Mouse (Mus musculus) testis, postnatal 14 days (tissue): ENCODE results near the gene Sh2d1b1.
"Not testable (repeated sequence)": the region's sequence is repeated elsewhere in the genome, so short reads cannot be mapped to it uniquely, and the experiment has no call there.

Experiments
- DNase-seq: peaks from one replicate; pipeline ENCODE4 v3.0.0; 2021; ENCODE audit warnings: low spot score

Gene Sh2d1b1

DNA sequence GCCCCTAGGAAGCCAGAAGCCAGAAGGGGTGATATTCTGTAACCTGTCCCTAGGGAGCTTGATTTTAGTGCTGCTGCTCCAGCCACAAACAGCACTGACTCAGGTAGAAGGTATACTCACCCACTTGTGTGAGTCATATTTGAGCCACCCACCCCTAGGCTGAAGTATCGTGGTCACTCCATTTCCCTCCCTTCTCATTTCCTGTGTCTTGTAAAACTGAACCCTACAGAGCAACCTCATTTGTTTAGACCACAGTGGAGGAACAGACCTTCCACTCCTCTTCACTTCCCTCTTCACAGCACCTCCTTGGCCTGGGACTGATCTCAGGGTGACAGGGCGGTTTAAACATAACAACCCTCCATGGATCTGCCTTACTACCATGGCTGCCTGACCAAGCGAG lies at the start of gene Sh2d1b1:
Sh2d1b1 (plus strand) TSS at position 305 of the 400 bp plus-strand sequence.
- no peak for DNase-seq

DNA sequence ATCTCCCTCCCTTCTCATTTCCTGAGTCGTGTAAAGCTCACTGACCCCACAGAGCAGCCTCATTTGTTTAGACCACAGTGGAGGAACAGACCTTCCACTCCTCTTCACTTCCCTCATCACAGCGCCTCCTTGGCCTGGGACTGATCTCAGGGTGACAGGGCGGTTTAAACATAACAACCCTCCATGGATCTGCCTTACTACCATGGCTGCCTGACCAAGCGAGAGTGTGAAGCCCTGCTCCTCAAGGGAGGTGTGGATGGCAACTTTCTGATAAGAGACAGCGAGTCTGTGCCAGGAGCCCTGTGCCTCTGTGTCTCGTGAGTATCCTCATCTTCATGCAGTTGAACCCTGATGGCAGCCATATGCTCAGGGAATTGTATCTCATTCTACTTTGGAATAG lies 44.4 kb upstream of the Sh2d1b1 start, which contains the start of gene Sh2d1b2:
Sh2d1b2 (plus strand) TSS at position 62 of the 400 bp plus-strand sequence.
- not testable (repeated sequence) for DNase-seq

GRCm38 (mm10) chr1:170245016-170245415 lies 32.1 kb upstream of the Sh2d1b1 start:
- no peak for DNase-seq

DNA sequence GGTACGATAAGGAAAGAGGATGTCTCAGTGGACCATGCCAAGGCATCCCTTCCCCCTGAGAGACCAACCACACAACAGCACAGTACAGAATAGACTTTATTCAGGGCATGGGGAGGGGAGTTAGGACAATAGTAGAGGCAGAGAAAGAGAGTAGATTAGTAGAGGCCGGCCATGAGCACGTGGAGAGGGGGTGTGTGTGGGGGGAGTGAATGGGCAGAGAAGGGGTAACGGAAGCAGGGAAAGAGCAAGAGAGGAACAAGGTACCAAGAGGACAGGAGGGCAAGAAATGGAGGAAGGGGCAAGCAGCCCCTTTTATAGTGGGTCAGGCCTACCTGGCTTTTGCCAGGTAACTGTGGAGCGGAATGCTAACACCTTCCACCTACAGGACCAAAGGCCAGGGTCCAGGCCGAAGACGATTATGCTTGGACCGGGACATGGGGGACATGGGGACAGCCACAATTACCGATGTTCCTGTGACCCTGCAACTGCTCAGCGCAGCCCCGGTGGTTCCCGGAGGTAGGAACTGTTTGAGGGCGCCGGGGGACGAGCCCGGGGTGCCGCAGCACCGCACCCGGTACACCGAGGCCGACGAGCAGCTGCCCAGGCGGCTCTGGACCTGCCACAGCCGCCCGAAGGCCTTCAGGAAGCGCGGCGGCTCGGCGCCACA lies 22.1 kb upstream of the Sh2d1b1 start:
- DNase-seq = peak; percentile 24

DNA sequence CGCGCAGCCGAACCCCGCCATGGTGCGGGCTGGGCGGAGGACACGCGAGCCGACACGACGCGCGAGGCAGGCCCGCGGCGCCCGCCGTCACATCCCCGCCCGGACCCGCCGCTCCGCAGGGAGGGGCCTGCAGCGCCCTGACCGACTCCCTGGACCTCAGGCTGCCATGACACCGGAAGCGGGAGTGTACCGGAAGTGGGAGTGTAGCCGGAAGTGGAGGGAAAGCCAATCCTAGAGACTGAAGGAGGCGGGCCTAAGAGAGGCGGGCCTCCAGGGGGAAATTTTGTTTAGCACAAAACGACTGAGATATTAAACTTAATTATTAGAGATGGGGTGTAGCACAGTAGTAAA lies 21.6 kb upstream of the Sh2d1b1 start:
- DNase-seq = peak; percentile 90

- DNase-seq = no peak
Observed at GRCm38 (mm10) chr1:170270281-170270680, 6.8 kb upstream of the Sh2d1b1 start.

DNA sequence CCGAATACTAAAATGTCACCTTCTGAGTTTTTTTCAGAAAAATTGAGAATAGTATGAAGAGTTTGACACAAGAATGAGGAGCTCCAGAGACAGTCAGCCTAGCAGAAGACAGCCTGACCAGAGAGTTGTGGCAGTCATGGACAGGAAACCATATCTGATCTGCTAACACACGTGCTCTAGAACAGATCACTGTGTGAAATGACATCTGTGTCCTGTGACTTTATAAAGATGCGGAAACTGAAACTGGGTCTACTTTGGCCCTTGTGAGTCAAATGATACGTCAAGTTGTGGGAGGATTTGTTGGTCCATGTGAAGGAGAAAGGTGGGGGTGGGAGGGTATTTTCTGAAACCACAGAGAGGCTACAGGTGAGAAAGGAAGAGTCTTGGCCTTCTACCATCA lies 6.4 kb upstream of the Sh2d1b1 start:
- no peak for DNase-seq

- DNase-seq = no peak
Observed at GRCm38 (mm10) chr1:170273252-170273651, 3.9 kb upstream of the Sh2d1b1 start.

DNA sequence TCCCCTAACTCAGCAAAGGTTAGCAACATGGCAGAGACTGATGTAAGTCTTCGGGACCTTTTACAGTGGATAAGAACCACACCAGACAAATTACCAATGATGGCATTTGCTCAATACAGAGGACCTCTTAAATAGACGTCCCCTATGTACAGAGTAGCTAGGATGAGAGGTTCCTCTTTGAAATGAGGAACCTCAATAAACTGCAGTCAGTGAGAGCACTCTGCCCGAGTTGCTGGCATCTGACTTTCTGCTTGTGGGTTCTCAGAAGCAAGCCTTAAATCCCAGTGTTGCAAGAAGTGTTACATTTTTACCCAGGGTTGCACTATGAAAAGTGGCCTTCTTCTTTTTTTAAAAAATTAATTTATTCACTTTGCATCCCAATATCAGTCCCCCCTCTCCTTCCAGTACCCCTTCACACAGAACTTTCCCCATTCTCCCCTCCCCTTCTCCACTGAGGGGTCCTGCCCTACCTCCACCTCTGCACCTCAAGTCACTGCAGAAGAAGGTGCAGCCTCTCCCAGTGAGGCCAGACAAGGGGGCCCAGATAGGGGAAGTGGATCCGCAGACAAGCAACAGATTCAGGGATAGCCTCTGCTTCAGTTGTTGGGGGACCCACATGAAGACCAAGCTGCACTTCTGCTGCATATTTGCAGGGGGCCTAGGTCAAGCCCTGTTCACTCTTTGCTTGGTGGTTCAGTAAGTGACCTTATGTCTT lies 5.5 kb downstream of the Sh2d1b1 start:
- DNase-seq = no peak

DNA sequence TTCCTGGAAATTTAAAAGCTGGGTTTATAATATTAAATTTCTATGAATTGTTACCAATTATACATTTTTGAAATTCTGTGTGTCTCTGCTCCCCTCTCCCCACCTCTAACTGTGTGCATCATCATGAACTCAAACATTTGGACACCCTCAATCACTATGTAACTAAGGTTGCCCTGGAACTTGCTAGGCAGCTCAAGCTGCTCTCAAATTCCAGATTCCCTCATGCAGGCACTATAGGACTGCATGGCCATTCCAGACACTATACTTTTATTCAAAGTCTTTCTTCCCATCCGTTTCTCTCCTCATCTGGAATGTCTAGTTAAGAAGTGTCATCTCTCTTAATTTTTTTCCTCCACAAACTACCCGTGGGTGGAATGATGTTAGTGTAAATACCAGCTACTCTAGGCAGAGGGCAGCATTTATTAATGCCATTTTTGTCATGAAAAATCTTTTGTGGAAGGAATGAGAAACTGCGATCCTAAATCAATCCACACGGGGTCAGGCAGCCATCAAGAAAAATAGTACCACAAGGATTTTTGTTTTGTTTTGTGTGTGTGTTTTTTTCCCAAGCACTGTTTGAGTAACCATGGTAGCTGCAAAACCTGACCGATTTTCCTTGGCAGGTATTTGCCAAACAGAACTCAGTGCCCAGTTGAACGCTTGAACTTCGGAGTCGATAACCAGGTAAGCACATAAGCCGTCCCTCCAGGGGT lies 15.3 kb downstream of the Sh2d1b1 start:
- no peak for DNase-seq

DNA sequence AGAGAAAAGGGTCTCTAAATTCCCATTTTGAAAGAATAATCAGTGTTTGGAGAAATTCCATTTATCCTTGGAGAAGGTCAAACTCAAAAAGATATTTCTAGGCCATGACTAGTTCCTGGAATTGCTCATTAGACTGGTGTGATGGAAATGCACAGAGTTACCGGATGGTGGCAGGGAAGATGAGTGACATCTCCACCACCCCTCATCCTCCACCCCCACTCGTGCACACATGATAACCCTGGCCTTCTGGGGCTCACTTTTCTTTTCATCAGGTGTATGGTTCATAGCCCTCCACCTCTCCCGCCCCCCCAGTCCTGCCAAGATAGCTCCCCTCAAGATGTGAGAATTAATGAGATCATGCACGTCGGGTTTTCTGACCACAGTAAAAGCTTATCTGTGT lies 16.1 kb downstream of the Sh2d1b1 start:
- DNase-seq = no peak

DNA sequence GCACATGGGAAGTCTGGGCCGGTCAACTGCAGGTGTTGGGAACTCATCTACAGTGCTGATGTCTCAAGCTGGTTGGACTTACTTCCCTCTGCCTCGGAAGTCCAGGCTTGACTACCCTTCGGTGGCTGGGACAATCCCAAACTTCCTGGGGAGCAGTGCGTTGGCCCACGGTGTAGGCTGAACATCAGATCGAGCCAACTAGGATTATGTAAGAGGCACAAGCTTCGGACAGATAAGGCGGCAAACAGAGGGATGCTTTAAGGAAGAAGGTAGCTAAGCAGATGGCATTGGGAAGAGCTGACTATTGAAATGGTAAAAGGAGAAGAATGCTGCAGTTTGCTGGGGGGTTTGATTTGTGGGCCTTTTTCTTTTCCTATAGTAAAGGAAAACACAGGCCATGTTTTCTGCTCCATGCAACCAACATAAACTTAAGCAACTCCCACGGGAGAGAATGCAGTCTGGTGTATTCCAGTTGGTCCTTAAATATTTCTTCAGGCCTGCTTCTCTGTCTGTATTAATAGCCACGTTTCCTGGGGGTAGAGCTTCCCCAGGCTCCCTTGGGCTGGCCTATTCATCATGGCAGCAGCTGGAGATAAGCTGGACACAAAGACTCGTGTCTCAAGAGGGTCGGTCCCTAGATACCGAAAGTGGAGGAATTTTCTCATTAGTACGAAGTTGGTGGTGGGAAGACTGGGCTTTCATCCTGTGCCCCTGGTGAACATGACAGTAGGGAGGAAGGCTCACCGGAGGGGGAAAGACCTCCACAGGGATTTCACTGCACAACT lies 17.9 kb downstream of the Sh2d1b1 start:
- no peak for DNase-seq

- DNase-seq = no peak
Observed at GRCm38 (mm10) chr1:170299496-170299895, 22.4 kb downstream of the Sh2d1b1 start.

DNA sequence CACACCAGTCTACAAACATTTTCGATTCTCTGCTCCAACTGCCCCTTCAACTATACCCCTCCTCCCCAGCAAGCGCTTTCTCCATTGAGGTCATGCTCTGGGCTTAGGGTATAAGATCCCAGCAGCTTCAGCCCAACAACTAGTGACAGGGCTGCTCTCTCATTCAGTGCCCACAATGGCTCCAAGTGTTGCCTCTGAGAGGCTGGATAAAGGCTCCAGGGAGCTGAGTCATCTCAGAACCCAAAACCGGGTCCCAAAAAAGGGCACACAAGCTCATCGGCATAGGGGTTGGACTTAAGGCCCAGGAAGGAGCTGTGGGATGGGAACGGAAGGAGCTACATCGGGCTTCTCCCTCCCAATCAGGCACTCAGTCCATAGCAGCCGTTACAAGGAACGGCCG lies 24.6 kb downstream of the Sh2d1b1 start:
- no peak for DNase-seq

DNA sequence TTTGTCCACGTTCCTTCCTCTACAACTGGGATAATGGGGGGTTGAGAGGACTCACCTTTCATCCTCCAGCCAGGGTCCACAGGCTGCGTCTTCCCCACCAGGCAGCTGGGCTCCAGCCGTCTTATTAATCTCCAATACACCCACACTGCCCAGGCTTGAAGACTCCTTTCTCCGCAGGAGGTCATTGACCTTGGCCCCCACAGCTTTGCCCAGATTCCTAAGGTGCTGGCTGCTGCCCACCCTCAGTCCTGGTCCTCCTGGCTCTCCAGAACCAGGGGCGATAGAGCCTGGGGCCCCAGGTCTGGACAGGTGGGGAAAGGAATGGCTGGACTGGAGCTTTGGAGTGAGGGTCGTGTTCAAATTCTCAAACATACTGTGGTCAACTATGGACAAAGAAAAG lies 25.3 kb downstream of the Sh2d1b1 start:
- no peak for DNase-seq

DNA sequence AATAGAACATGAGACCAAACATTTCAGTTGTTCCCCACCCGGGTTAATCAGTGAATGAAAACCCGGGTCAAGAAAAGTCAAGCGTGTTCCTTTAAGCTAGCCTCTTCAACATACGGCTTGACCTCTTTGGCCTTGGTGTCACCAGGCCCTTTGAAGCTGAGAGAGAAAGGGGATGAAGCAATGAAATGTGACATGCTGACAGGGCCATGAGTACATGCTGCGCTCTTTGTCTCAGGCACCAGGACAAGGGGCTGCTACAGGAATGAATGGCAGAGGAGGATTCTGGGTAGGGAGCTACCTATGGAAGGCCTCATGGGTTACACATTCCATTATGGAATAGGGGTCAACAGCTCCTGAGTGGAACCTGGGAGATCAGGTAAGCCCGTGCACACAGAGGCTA lies 26.0 kb downstream of the Sh2d1b1 start:
- DNase-seq = no peak

- no peak for DNase-seq
Observed at GRCm38 (mm10) chr1:170305002-170305401, 27.9 kb downstream of the Sh2d1b1 start.

DNA sequence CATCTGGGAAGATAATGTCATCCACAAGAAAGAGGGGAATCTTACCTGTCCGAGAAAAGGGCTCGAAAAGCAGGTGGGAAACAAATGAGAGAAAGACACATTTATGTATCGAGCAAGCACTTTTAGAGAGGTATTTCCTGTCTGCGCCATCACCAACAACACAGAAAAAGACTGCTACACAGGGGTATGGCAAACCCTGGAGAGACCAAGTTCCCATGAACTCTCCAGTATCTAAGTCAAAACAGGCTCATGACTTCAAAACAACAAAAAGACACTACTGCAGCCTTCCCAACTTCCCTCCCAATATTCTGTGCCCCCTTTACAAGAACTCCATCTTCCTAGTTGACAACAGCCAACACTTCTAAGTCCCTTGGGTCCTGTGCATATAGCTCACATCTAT lies 29.1 kb downstream of the Sh2d1b1 start, which contains the start of gene Gm7694:
Gm7694 (minus strand) TSS at position 101 of the 400 bp plus-strand sequence.
- no peak for DNase-seq

- no peak for DNase-seq
Observed at GRCm38 (mm10) chr1:170308503-170308902, 31.4 kb downstream of the Sh2d1b1 start, which contains the start of gene Spata46. Gene Spata46, plus strand, starts transcription at chr1:170308803.

DNA sequence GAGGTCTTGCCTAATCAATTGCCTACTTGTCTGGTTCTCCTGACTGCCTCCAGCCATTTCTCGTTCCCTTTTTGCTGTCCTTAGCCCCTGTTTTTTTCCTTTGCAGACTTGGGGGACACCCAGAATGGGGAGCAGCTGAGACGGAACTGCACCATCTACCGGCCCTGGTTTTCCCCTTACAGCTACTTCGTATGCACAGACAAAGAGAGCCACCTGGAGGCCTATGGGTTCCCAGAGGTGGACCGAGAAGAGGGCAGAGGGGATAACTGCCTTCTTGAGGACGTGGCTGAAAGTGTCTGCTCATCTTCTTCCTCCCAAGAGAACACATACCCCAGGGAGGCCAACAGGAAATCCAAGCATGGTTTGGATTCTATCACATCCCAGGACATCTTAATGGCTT lies 34.3 kb downstream of the Sh2d1b1 start:
- DNase-seq = no peak

GRCm38 (mm10) chr1:170322046-170322445 lies 44.9 kb downstream of the Sh2d1b1 start:
- DNase-seq = no peak

DNA sequence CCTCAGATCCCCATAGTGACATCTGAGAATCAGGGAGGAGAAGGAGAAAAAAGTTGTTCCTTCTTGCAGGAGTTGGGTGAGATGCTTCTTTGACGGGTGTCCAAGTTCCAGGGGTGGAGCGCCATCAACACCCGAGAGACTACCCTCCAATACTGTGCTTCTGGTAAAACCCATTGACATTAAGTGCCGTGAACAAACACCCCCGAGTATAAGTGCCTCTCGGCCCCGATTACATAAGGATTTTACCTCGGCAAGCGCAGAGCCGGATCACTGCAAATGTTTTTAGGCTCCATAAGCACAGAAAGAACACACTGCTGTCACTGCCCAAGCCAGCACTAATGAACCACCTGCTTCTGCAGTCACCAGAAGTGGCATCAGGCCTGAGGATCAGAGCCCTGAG lies 45.9 kb downstream of the Sh2d1b1 start:
- DNase-seq = no peak
